Comparison of ENCODE assay signal across 8 mouse cellular contexts in the genomic region with DNA sequence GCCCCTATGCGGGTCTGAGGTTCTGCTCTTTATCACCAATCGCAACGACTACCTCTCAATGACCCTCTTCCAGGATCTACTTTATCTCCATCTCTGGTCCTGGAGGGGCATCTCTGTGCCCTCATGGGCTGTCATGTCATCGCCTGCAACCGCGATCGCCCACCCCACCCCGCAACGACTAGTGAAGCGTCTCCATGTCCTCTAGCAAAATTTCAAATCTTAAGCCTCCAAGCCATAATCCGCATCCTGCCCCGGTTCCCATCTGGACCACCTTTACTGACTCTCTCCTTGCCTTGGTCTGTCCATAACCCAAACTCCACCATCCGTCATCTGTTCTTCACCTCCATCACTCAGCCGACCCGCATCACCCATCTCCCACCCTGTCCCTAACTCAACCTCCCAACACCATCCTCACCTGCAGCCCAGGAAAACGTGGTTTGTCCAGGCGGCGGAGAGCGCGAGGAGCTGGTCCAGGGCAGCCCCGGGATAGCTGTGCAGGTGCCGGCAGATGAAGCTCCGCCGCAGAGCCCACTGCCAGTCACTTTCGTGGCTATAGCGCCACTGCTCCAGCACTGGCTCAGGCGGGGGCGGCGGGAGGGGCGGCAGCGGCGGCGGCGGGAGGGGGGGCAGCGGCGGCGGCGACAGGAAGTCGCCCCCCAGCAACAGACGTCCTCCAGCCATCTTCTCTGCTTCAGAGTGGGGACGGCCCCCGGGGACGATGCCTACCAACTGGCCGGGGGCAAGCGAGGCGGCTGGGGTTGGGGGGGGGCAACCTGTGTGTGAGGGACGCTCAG. TPM values are rescaled to one million over a fixed set of nuclear protein-coding genes. Genes with fewer than 3 reads are reported as not detected.
A peak's percentile ranks its signal among the peaks of the same experiment; 100 is the strongest.
DNase-seq lines count a peak whose midpoint lies in the region; ATAC-seq and TF ChIP-seq lines count a peak whose summit lies in the region.

A gene (minus strand): TSS at position 579 of the 794 bp plus-strand sequence.

- H3K27me3 ChIP-seq in kidney, adult 2 months (replicated peaks; ENCODE audit: control insufficient read depth, insufficient read depth, low read length) = no peaks in the 10 kb centered on the region
- H3K27me3 ChIP-seq in liver, embryonic 11.5 days (replicated peaks; ENCODE audit: control insufficient read depth, insufficient read depth, low read length) = no peaks in the 10 kb centered on the region
- no peaks in the 10 kb centered on the region for H3K27me3 ChIP-seq in neural tube, embryonic 13.5 days

- under 1% methylated on average over 29 of the region's 47 CpGs for WGBS in kidney, adult 2 months
- 13% methylated on average over 34 of the region's 47 CpGs for WGBS in liver, embryonic 11.5 days
- WGBS in neural tube, embryonic 13.5 days = 19% methylated on average over 32 of the region's 47 CpGs

- peak within 1 kb of the TSS; percentile 72 for H3K9ac ChIP-seq in liver, embryonic 11.5 days (ENCODE audit: low read depth, low read length)
- H3K9ac ChIP-seq in neural tube, embryonic 13.5 days = peak within 1 kb of the TSS; percentile 81

- H3K4me2 ChIP-seq in liver, embryonic 11.5 days = peak within 1 kb of the TSS; percentile 73
- peak within 1 kb of the TSS; percentile 55 for H3K4me2 ChIP-seq in neural tube, embryonic 13.5 days

- H3K27ac ChIP-seq in kidney, adult 2 months (ENCODE audit: insufficient read depth, low read depth, low read length) = peak within 1 kb of the TSS; percentile 90
- peak within 1 kb of the TSS; percentile 64 for H3K27ac ChIP-seq in liver, embryonic 11.5 days (ENCODE audit: low read depth, low read length)
- H3K27ac ChIP-seq in neural tube, embryonic 13.5 days (replicated peaks) = peak within 1 kb of the TSS; percentile 88

- no peak for TF ChIP-seq CTCF in kidney, adult 2 months (conservative IDR thresholded peaks at IDR 0.05; ENCODE audit: insufficient read depth, insufficient read length, low read depth, low read length)

- H3K4me3 ChIP-seq in kidney, adult 2 months (ENCODE audit: insufficient read depth, low read depth, low read length) = peak within 1 kb of the TSS; percentile 90
- peak within 1 kb of the TSS; percentile 63 for H3K4me3 ChIP-seq in liver, embryonic 11.5 days (ENCODE audit: low read depth, low read length)
- peak within 1 kb of the TSS; percentile 56 for H3K4me3 ChIP-seq in neural tube, embryonic 13.5 days

- ATAC-seq in liver, embryonic 11.5 days (replicated peaks; ENCODE audit: low FRiP score) = peak; percentile 72
- ATAC-seq in neural tube, embryonic 13.5 days (ENCODE audit: low read depth) = peak; percentile 87

- no peak for TF ChIP-seq POLR2A in kidney, adult 2 months (IDR thresholded peaks at IDR 0.05; ENCODE audit: low read depth, low read length)

- H3K9me3 ChIP-seq in liver, embryonic 11.5 days (ENCODE audit: control insufficient read depth, low read length) = no peaks in the 10 kb centered on the region
- H3K9me3 ChIP-seq in neural tube, embryonic 13.5 days = no peaks in the 10 kb centered on the region

- DNase-seq in urinary bladder, postnatal 25 days (ENCODE audit: low spot score) = peak; percentile 8
- no peak for DNase-seq in urinary bladder, postnatal 10 days (ENCODE audit: low spot score)
- peak; percentile 69 to 72 for DNase-seq in cerebellum, postnatal 10 days
- DNase-seq in frontal cortex, postnatal 14 days (ENCODE audit: low spot score in 2 of 2) = peak; percentile 14 to 28
- DNase-seq in kidney, adult 2 months = peak; percentile 10
- DNase-seq in liver, embryonic 11.5 days (ENCODE audit: low spot score) = peak; percentile 47
- DNase-seq in thymus, postnatal 10 days (ENCODE audit: low spot score in 2 of 2) = peak; percentile 26 to 36

- no peaks in the 10 kb centered on the region for H3K36me3 ChIP-seq in kidney, adult 2 months (ENCODE audit: control insufficient read depth, insufficient read depth, low read length)
- H3K36me3 ChIP-seq in liver, embryonic 11.5 days (ENCODE audit: control insufficient read depth, insufficient read depth, low read length) = no peaks in the 10 kb centered on the region
- H3K36me3 ChIP-seq in neural tube, embryonic 13.5 days = no peaks in the 10 kb centered on the region

- no peaks in the 10 kb centered on the region; the same call in 1 of the 2 replicates for H3K4me1 ChIP-seq in kidney, adult 2 months (ENCODE audit: control insufficient read depth, insufficient read depth, low read length)
- no peaks in the 10 kb centered on the region for H3K4me1 ChIP-seq in liver, embryonic 11.5 days (replicated peaks; ENCODE audit: control insufficient read depth, insufficient read depth, low read length)
- 0 out of 2 replicates have a peak, but pooled peaks cover 11% of the 10 kb centered on the region for H3K4me1 ChIP-seq in neural tube, embryonic 13.5 days (replicated peaks)

RNA-seq across cellular contexts. Expression of the gene that starts here (rescaled TPM):
- polyA plus RNA-seq in kidney, adult 2 months (2012; rRNA removed) = 0.39 and 0.88 TPM in 2 replicates
- polyA plus RNA-seq in liver, embryonic 11.5 days (2014; fragmentation: Nextera tagmentation; extraction: Ambion mirVana) = 2.7 and 4.3 TPM in 2 replicates
- 13.6 and 15.5 TPM in 2 replicates for polyA plus RNA-seq in neural tube, embryonic 13.5 days (2015; fragmentation: Nextera tagmentation; extraction: Ambion mirVana)

Comparison
In these comparisons a context has a peak if more than half of its experiments do, and no peak if none do; other contexts are left out.
1. Peak in DNase-seq, H3K4me3 ChIP-seq and H3K27ac ChIP-seq in kidney, adult 2 months; RNA of the gene not detected or under 1 TPM.